Mouse (Mus musculus) forebrain, embryonic 14.5 days (tissue): ENCODE data around the gene Dhx9. TPM values are rescaled to one million over a fixed set of nuclear protein-coding genes. Genes with fewer than 3 reads are reported as not detected.

Source experiments
- ATAC-seq: fragments of 200-750 bp; cut with Nextera tagmentation; 2 replicates; pipeline ENCODE4 v1.8.0; 2017; ENCODE audit warnings: mild to moderate bottlenecking, moderate library complexity
- DNase-seq: peaks from one replicate; pipeline ENCODE4 v3.0.0-alpha.2; 2015; ENCODE audit warnings: low spot score
- H3K27ac ChIP-seq: fragments of 300-500 bp; sonication (generic); 2 replicates; pipeline ENCODE4 v1.5.1; 2014; ENCODE audit warnings: low read depth, mild to moderate bottlenecking, control low read depth, low read length, moderate library complexity
- H3K27me3 ChIP-seq: fragments of 300-500 bp; sonication (generic); replicated peaks from 2 replicates; pipeline ENCODE4 v1.6.1; 2014; ENCODE audit warnings: low read length, control low read depth, mixed read lengths; ENCODE audit not compliant: control insufficient read depth, insufficient read depth
- H3K36me3 ChIP-seq: fragments of 300-500 bp; sonication (generic); 2 replicates; pipeline ENCODE4 v1.6.1; 2014; ENCODE audit warnings: low read length, control low read depth; ENCODE audit not compliant: control insufficient read depth, insufficient read depth
- H3K4me1 ChIP-seq: fragments of 300-500 bp; sonication (generic); 2 replicates; pipeline ENCODE4 v1.6.1; 2014; ENCODE audit warnings: antibody characterized with exemption, low read length, control low read depth; ENCODE audit not compliant: control insufficient read depth, insufficient read depth
- H3K4me2 ChIP-seq: fragments of 300-500 bp; sonication (generic); 2 replicates; pipeline ENCODE4 v1.6.1; 2014; ENCODE audit warnings: mild to moderate bottlenecking, control low read depth, low read length
- H3K4me3 ChIP-seq: fragments of 300-500 bp; sonication (generic); 2 replicates; pipeline ENCODE4 v1.5.1; 2014; ENCODE audit warnings: low read depth, low read length, control low read depth
- H3K9ac ChIP-seq: fragments of 300-500 bp; sonication (generic); 2 replicates; pipeline ENCODE4 v1.6.1; 2014; ENCODE audit warnings: mild to moderate bottlenecking, low read length, control low read depth, moderate library complexity
- H3K9me3 ChIP-seq: fragments of 300-500 bp; sonication (generic); replicated peaks from 2 replicates; pipeline ENCODE4 v1.6.1; 2016; ENCODE audit warnings: low read length, control low read depth, mixed read lengths; ENCODE audit not compliant: control insufficient read depth
- WGBS: fragments of 180-500 bp; shearing (Covaris S2); extraction: QIAGEN DNeasy Blood & Tissue Kit; methylation state at CpG from one replicate; pipeline ENCODE4 v1.1.7; 2014; 5-methylcytosine and 5-hydroxymethylcytosine counted together
- polyA plus RNA-seq: library from polyadenylated mRNA; unstranded; fragments of >200 nt; fragmentation: Nextera tagmentation; extraction: Ambion mirVana; gene quantifications from 2 replicates; pipeline ENCODE4 v1.2.1, GENCODE M21; 2014

Dhx9 gene
- polyA plus RNA-seq, 1 experiment from 2014 or later = 32.9 TPM

GRCm38 (mm10) chr1:153461796-153462195 lies 25.7 kb downstream of the Dhx9 start:
- 86% methylated on average over 1 of the region's 1 CpGs for WGBS
- Histone ChIP-seq H3K27ac (no peak overlapping the region), H3K9me3 (no peaks in the 10 kb centered on the region), H3K36me3 (peaks cover 84% of the 10 kb centered on the region), H3K27me3 (no peaks in the 10 kb centered on the region), H3K9ac (no peak overlapping the region), H3K4me2 (no peak overlapping the region), H3K4me1 (no peaks in the 10 kb centered on the region), H3K4me3 (no peak overlapping the region)
- DNase-seq = no peak
- no peak for ATAC-seq

GRCm38 (mm10) chr1:153456137-153456536 lies 31.3 kb downstream of the Dhx9 start:
- Histone ChIP-seq H3K27me3 (no peaks in the 10 kb centered on the region), H3K4me3 (no peak overlapping the region), H3K27ac (no peak overlapping the region), H3K36me3 (peaks cover 73% of the 10 kb centered on the region), H3K9ac (no peak overlapping the region), H3K4me2 (no peak overlapping the region), H3K4me1 (no peaks in the 10 kb centered on the region), H3K9me3 (no peaks in the 10 kb centered on the region)
- WGBS = 85% methylated on average over 5 of the region's 5 CpGs
- DNase-seq (no peak), ATAC-seq (no peak)

- Histone ChIP-seq H3K27ac (no peak overlapping the region), H3K27me3 (no peaks in the 10 kb centered on the region), H3K36me3 (peaks cover 59% of the 10 kb centered on the region), H3K4me3 (no peak overlapping the region), H3K9me3 (no peaks in the 10 kb centered on the region), H3K4me1 (no peaks in the 10 kb centered on the region), H3K4me2 (no peak overlapping the region), H3K9ac (no peak overlapping the region)
- DNase-seq (no peak), ATAC-seq (no peak)
- WGBS = 89% methylated on average over 3 of the region's 3 CpGs
These were observed 34.3 kb downstream of the Dhx9 start for GRCm38 (mm10) chr1:153453146-153453642.

- H3K27ac ChIP-seq = no peak overlapping the region
- no peak overlapping the region for H3K9ac ChIP-seq
- H3K4me3 ChIP-seq = no peak overlapping the region
- peak; percentile 40; the same call in 1 of the 2 replicates for ATAC-seq
- peaks cover 47% of the 10 kb centered on the region for H3K36me3 ChIP-seq
- no peaks in the 10 kb centered on the region for H3K4me1 ChIP-seq
- H3K9me3 ChIP-seq = no peaks in the 10 kb centered on the region
- H3K27me3 ChIP-seq = no peaks in the 10 kb centered on the region
- no peak overlapping the region for H3K4me2 ChIP-seq
- WGBS = 75% methylated on average over 10 of the region's 10 CpGs
- peak; percentile 56 for DNase-seq
These were observed 36.0 kb downstream of the Dhx9 start for GRCm38 (mm10) chr1:153451237-153452154.

- DNase-seq (no peak), ATAC-seq (no peak)
- no peaks in the 10 kb centered on the region for H3K9me3 ChIP-seq
- no peak overlapping the region for H3K9ac ChIP-seq
- WGBS = 95% methylated on average over 20 of the region's 20 CpGs
- H3K4me2 ChIP-seq = no peak overlapping the region
- no peaks in the 10 kb centered on the region for H3K4me1 ChIP-seq
- peaks cover 14% of the 10 kb centered on the region for H3K36me3 ChIP-seq
- no peaks in the 10 kb centered on the region for H3K27me3 ChIP-seq
- H3K27ac ChIP-seq = no peak overlapping the region
- no peak overlapping the region for H3K4me3 ChIP-seq
These were observed 41.2 kb downstream of the Dhx9 start for GRCm38 (mm10) chr1:153446120-153446831.

GRCm38 (mm10) chr1:153443632-153444031 lies 43.8 kb downstream of the Dhx9 start:
- WGBS = 80% methylated on average over 4 of the region's 4 CpGs
- H3K9ac ChIP-seq = no peak overlapping the region
- no peak overlapping the region for H3K4me2 ChIP-seq
- H3K4me3 ChIP-seq = no peak overlapping the region
- H3K9me3 ChIP-seq = no peaks in the 10 kb centered on the region
- no peaks in the 10 kb centered on the region for H3K27me3 ChIP-seq
- no peaks in the 10 kb centered on the region for H3K4me1 ChIP-seq
- H3K27ac ChIP-seq = no peak overlapping the region
- H3K36me3 ChIP-seq = peaks cover 4% of the 10 kb centered on the region; the same call in 1 of the 2 replicates
- no peak for ATAC-seq
- no peak for DNase-seq

- WGBS = 97% methylated on average over 1 of the region's 1 CpGs
- H3K4me3 ChIP-seq = no peak overlapping the region
These were observed 44.4 kb downstream of the Dhx9 start for GRCm38 (mm10) chr1:153443019-153443418.

GRCm38 (mm10) chr1:153441656-153442055 lies 45.8 kb downstream of the Dhx9 start:
- Histone ChIP-seq H3K4me1 (no peaks in the 10 kb centered on the region), H3K9me3 (no peaks in the 10 kb centered on the region), H3K36me3 (no peaks in the 10 kb centered on the region), H3K27ac (no peak overlapping the region), H3K9ac (no peak overlapping the region), H3K4me3 (no peak overlapping the region), H3K27me3 (no peaks in the 10 kb centered on the region), H3K4me2 (no peak overlapping the region)
- 69% methylated on average over 3 of the region's 3 CpGs for WGBS
- no peak for ATAC-seq
- DNase-seq = no peak

More at GRCm38 (mm10) chr1:153443019-153443418, 44.4 kb downstream of the Dhx9 start:
- no peaks in the 10 kb centered on the region for H3K27me3 ChIP-seq
- H3K4me2 ChIP-seq = no peak overlapping the region
- DNase-seq (no peak), ATAC-seq (no peak)
- no peaks in the 10 kb centered on the region for H3K36me3 ChIP-seq
- H3K27ac ChIP-seq = no peak overlapping the region
- H3K9me3 ChIP-seq = no peaks in the 10 kb centered on the region
- H3K4me1 ChIP-seq = no peaks in the 10 kb centered on the region
- H3K9ac ChIP-seq = no peak overlapping the region
